Mouse (Mus musculus) heart, embryonic 15.5 days (tissue): ENCODE data around the gene Traf2. TPM values are rescaled to one million over a fixed set of nuclear protein-coding genes. Genes with fewer than 3 reads are reported as not detected.
"Not testable (repeated sequence)": the region's sequence is repeated elsewhere in the genome, so short reads cannot be mapped to it uniquely, and the experiment has no call there.

Experiments
- ATAC-seq: fragments of 200-750 bp; cut with Nextera tagmentation; replicated peaks from 2 replicates; pipeline ENCODE4 v1.8.0; 2017; ENCODE audit warnings: low read depth, moderate TSS enrichment; ENCODE audit not compliant: insufficient number of reproducible peaks, insufficient read depth, low FRiP score
- H3K27ac ChIP-seq: fragments of 300-500 bp; sonication (generic); 2 replicates; pipeline ENCODE4 v1.5.1; 2015; ENCODE audit warnings: mild to moderate bottlenecking, inconsistent platforms
- H3K27me3 ChIP-seq: fragments of 300-500 bp; sonication (generic); 2 replicates; pipeline ENCODE4 v1.6.1; 2015; ENCODE audit warnings: inconsistent platforms
- H3K36me3 ChIP-seq: fragments of 300-500 bp; sonication (generic); 2 replicates; pipeline ENCODE4 v1.6.1; 2015; ENCODE audit warnings: mild to moderate bottlenecking, inconsistent platforms
- H3K4me1 ChIP-seq: fragments of 300-500 bp; sonication (generic); replicated peaks from 2 replicates; pipeline ENCODE4 v1.6.1; 2015; ENCODE audit warnings: inconsistent platforms
- H3K4me2 ChIP-seq: fragments of 300-500 bp; sonication (generic); 2 replicates; pipeline ENCODE4 v1.6.1; 2015; ENCODE audit warnings: inconsistent platforms, mild to moderate bottlenecking, moderate library complexity
- H3K4me3 ChIP-seq: fragments of 300-500 bp; sonication (generic); 2 replicates; pipeline ENCODE4 v1.5.1; 2015; ENCODE audit warnings: mild to moderate bottlenecking, inconsistent platforms
- H3K9ac ChIP-seq: fragments of 300-500 bp; sonication (generic); 2 replicates; pipeline ENCODE4 v1.6.1; 2015; ENCODE audit warnings: mild to moderate bottlenecking, inconsistent platforms
- H3K9me3 ChIP-seq: fragments of 300-500 bp; sonication (generic); replicated peaks from 2 replicates; pipeline ENCODE4 v1.6.1; 2016; ENCODE audit warnings: inconsistent platforms
- WGBS: fragments of 180-500 bp; shearing (Covaris S2); methylation state at CpG from one replicate; pipeline ENCODE4 v1.1.7; 2015; ENCODE audit warnings: mixed read lengths; 5-methylcytosine and 5-hydroxymethylcytosine counted together
- polyA plus RNA-seq: library from polyadenylated mRNA; unstranded; fragments of >200 nt; fragmentation: Nextera tagmentation; extraction: Ambion mirVana; gene quantifications from 2 replicates; pipeline ENCODE4 v1.2.1, GENCODE M21; 2015

The Traf2 gene
- polyA plus RNA-seq, 1 experiment from 2014 or later = 18.4 TPM

DNA sequence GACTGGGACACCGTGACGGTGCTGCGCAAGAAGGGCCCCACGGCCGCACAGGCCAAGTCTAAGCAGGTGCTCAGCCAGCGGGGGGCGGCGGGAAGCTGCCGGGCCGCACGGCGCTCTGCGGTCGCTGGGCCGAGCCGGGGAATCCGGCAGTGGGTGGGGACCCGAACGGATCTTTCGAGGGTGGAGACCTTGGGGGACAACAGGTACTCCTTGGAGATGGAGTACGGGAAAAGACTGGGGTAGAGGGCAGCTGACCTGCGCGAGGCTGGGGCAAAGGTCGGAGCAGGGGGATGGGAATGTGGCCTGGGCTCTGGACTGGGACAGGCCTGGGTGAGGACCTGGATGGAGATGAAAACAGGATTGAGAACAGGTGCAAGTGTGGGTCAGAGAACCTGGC lies 11.2 kb upstream of the Traf2 start:
- H3K4me1 ChIP-seq = peaks cover 18% of the 10 kb centered on the region
- peaks cover 28% of the 10 kb centered on the region for H3K36me3 ChIP-seq
- WGBS = under 1% methylated on average over 24 of the region's 24 CpGs
- peak overlapping the region; percentile 75 for H3K27ac ChIP-seq
- H3K4me2 ChIP-seq = peak overlapping the region; percentile 93
- ATAC-seq = peak; percentile 15
- H3K9me3 ChIP-seq = no peaks in the 10 kb centered on the region
- H3K4me3 ChIP-seq = peak overlapping the region; percentile 81
- H3K27me3 ChIP-seq = no peaks in the 10 kb centered on the region
- H3K9ac ChIP-seq = peak overlapping the region; percentile 90

DNA sequence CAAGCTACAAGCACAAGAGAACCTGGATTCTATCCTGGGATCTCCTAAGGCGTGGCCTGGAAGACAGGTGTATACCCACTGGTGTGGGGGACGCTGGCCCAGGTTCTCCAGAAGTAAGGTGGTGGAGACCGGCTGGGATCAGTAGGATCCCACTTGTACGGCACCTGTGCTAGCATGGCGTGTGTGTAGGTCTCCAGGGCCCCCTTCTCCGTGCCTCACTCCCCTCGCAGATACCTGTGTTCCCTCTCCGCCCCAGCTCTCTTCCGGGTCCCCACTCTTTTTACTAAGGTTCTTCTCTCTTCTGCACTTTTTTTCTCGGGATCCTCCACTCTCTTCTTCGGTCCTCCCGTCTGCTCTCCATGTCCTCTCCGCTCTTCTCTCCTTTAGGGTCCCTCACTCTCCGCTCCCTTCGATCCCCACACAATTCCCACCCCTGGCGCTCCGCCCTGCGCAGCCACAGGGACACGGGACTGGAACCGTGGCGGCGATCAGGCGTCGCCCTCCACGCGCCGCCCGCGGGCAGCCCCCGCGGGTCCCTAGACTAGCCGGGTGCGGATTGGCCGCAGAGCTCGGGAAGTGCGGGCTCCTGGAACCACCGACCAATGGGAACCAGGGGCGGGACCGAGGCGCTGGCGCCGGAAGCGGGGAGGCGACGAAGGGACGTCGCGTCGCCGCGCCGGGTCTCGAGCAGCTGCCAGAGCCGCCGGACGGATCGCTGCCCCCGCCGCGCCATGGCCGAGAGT lies 10.7 kb upstream of the Traf2 start, which contains the start of gene Edf1:
Gene Edf1, plus strand, starts transcription at position 627 of the 743 bp plus-strand sequence.
- under 1% methylated on average over 61 of the region's 61 CpGs for WGBS
- Histone ChIP-seq H3K36me3 (peaks cover 24% of the 10 kb centered on the region), H3K4me2 (peak within 1 kb of the TSS; percentile 93), H3K27ac (peak within 1 kb of the TSS; percentile 75), H3K4me3 (peak within 1 kb of the TSS; percentile 81), H3K27me3 (no peaks in the 10 kb centered on the region), H3K9ac (peak within 1 kb of the TSS; percentile 90), H3K9me3 (no peaks in the 10 kb centered on the region), H3K4me1 (peaks cover 18% of the 10 kb centered on the region)
- peak; percentile 98 for ATAC-seq

GRCm38 (mm10) chr2:25556296-25556695 lies 9.6 kb upstream of the Traf2 start:
- H3K27ac ChIP-seq = no peak overlapping the region
- no peak overlapping the region for H3K4me3 ChIP-seq
- no peaks in the 10 kb centered on the region for H3K27me3 ChIP-seq
- H3K4me2 ChIP-seq = no peak overlapping the region; the same call in 1 of the 2 replicates
- no peak for ATAC-seq
- peaks cover 18% of the 10 kb centered on the region for H3K4me1 ChIP-seq
- H3K9ac ChIP-seq = no peak overlapping the region
- peaks cover 13% of the 10 kb centered on the region for H3K36me3 ChIP-seq
- H3K9me3 ChIP-seq = no peaks in the 10 kb centered on the region
- 64% methylated on average over 1 of the region's 1 CpGs for WGBS

- peaks cover 18% of the 10 kb centered on the region for H3K4me1 ChIP-seq
- H3K4me2 ChIP-seq, ATAC-seq, H3K9ac ChIP-seq, H3K36me3 ChIP-seq, H3K9me3 ChIP-seq, H3K27ac ChIP-seq, H3K27me3 ChIP-seq, H3K4me3 ChIP-seq: not testable (repeated sequence)
- 52% methylated on average over 2 of the region's 2 CpGs for WGBS
These were observed 8.7 kb upstream of the Traf2 start for GRCm38 (mm10) chr2:25555479-25555878.

DNA sequence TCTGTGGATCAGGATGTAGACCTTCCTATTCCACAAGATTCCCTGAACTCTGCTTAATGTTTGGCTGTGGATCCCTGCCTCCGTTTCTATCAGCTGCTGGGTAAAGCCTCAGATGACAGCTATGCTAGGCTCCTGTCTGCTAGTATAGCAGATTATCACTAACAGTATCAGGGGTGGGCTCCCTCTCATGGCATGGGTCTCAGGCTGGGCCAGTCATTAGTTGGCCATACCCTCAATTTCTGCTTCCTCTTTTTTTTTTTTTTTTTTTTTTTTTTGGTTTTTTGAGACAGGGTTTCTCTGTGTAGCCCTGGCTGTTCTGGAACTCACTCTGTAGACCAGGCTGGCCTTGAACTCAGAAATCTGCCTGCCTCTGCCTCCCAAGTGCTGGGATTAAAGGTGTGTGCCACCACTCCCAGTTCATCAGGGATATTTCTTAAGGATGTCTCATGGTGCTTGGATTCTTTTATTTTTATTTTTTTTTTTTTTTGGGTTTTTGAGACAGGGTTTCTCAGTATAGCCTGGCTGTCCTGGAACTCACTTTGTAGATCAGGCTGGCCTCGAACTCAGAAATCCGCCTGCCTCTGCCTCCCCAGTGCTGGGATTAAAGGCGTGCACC lies 6.5 kb upstream of the Traf2 start:
- not testable (repeated sequence) for ATAC-seq, H3K27ac ChIP-seq, H3K36me3 ChIP-seq, H3K9ac ChIP-seq, H3K9me3 ChIP-seq, H3K4me1 ChIP-seq, H3K4me3 ChIP-seq, H3K27me3 ChIP-seq, H3K4me2 ChIP-seq
- WGBS = 84% methylated on average over 4 of the region's 4 CpGs

DNA sequence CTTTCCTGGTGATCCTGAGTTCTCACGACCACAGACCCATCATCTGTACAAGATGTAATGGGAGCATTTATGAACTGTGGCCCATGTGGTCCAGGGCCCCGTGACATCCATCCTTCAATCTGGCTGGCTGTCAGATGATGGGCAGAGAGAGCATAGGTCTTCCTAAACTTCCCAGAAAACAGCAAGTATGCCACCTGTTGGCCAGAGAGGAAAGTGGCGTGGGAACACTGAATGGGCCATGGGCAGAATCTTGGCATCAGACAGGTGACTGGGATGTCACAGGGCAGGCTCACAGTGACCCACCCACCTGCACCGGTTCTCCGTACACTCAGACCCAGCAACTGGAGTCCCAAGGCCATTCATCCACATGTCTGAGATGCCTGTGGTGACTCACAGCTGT lies 4.4 kb upstream of the Traf2 start:
- no peak for ATAC-seq
- no peaks in the 10 kb centered on the region for H3K9me3 ChIP-seq
- no peak overlapping the region for H3K27ac ChIP-seq
- H3K4me1 ChIP-seq = peaks cover 3% of the 10 kb centered on the region
- H3K4me3 ChIP-seq = no peak overlapping the region
- H3K9ac ChIP-seq = no peak overlapping the region
- H3K36me3 ChIP-seq = no peaks in the 10 kb centered on the region
- H3K4me2 ChIP-seq = no peak overlapping the region
- WGBS = 25% methylated on average over 5 of the region's 5 CpGs
- no peaks in the 10 kb centered on the region for H3K27me3 ChIP-seq

GRCm38 (mm10) chr2:25549021-25549991 lies 2.6 kb upstream of the Traf2 start:
- Histone ChIP-seq H3K4me3 (no peak overlapping the region), H3K9ac (no peak overlapping the region), H3K27ac (no peak overlapping the region), H3K9me3 (no peaks in the 10 kb centered on the region), H3K27me3 (no peaks in the 10 kb centered on the region), H3K4me1 (peaks cover 16% of the 10 kb centered on the region), H3K36me3 (no peaks in the 10 kb centered on the region), H3K4me2 (no peak overlapping the region)
- 66% methylated on average over 9 of the region's 9 CpGs for WGBS
- ATAC-seq = no peak

DNA sequence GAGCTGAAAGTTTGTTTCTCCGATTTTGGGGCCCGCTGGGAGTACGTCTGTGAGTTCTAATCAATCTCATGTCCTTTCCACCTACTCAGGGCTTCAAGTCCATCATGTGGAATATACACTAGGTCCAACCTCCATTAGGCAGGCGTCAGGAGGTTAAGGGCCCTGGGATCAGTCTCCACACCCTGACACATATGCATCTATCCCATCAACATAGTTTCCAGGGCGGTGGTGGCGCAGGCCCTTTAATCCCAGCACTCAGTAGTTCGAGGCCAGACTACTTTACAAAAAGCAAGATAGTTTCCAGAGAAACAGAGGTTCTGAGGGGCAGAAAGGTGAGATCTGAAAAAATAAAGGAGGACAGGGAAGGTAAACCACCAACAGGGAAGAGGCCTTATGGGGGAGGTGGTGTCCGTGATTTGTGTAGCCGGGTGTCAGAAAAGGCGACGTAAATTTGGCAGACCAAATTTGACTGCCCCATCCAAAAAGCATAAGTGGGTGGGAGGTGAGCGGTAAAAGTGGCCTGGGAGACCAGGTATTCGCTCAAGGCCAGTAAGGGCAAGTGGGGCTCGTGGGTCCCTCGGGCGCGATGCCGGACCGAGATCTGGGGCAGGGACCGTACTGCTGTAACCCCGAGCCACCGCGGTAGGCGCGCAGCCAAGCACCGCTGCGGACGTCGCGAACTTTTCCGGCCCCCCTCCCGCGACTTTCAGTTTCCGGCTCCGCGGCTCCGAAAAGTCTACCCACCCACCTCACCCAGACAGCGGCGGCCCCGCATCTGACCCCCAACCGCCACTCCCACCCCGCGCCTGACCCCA lies 537 bp downstream of the Traf2 start:
- Histone ChIP-seq H3K27me3 (no peaks in the 10 kb centered on the region), H3K36me3 (no peaks in the 10 kb centered on the region), H3K9me3 (no peaks in the 10 kb centered on the region), H3K4me2 (peak overlapping the region; percentile 76), H3K4me1 (peaks cover 16% of the 10 kb centered on the region), H3K27ac (peak overlapping the region; percentile 83), H3K9ac (peak overlapping the region; percentile 78), H3K4me3 (peak overlapping the region; percentile 74)
- WGBS = 5% methylated on average over 43 of the region's 43 CpGs
- peak; percentile 68 for ATAC-seq

DNA sequence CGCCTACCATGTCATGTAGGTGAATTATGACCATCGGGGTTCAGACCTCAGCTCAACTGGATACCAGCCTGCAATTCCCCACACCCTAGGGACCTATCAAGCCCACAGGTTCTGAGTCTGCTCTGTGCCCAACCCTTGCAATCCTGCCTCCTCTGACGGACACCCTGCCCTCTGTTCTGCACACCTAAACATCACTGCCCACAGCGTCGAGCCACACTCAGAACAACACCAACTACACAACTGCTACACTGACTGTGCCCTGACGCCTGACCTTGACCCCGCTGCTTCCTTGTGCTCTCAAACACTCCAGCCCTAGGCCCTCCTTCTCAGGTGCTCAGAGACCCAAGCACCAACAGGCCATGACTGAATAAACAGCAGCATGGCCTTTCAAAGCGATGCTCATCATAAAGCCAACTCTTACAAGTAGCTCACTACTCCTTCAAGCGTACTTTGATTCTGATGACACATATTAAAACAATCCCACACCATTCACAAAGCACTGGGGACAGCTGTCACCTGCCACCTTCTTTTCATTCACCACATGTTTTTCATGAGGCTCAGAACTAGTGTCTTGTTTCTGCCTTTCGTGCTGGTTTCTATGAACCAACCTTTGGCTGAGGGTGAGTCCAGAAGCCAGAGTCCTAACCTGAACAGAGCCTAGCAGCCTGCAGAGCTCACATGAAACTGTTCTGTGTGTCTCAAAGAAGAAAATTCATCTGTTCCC lies 4.9 kb downstream of the Traf2 start:
- Histone ChIP-seq H3K4me1 (peaks cover 13% of the 10 kb centered on the region), H3K4me3 (no peak overlapping the region), H3K4me2 (no peak overlapping the region), H3K27me3 (no peaks in the 10 kb centered on the region), H3K36me3 (peaks cover 13% of the 10 kb centered on the region; the same call in 1 of the 2 replicates), H3K27ac (no peak overlapping the region), H3K9me3 (no peaks in the 10 kb centered on the region), H3K9ac (no peak overlapping the region)
- WGBS = 84% methylated on average over 10 of the region's 10 CpGs
- no peak for ATAC-seq

GRCm38 (mm10) chr2:25540541-25540948 lies 6.2 kb downstream of the Traf2 start:
- Histone ChIP-seq H3K9me3 (no peaks in the 10 kb centered on the region), H3K4me3 (no peak overlapping the region), H3K9ac (no peak overlapping the region), H3K36me3 (peaks cover 23% of the 10 kb centered on the region), H3K27ac (no peak overlapping the region), H3K4me1 (peaks cover 9% of the 10 kb centered on the region), H3K27me3 (no peaks in the 10 kb centered on the region), H3K4me2 (no peak overlapping the region)
- WGBS = 95% methylated on average over 4 of the region's 4 CpGs
- no peak for ATAC-seq
